Mouse (Mus musculus) liver, embryonic 13.5 days (tissue): Measurements from ENCODE around the gene Creb3l4. TPM values are rescaled to one million over a fixed set of nuclear protein-coding genes. Genes with fewer than 3 reads are reported as not detected.
"Not testable (repeated sequence)": the region's sequence is repeated elsewhere in the genome, so short reads cannot be mapped to it uniquely, and the experiment has no call there.

Experiments
- ATAC-seq: fragments of 200-750 bp; cut with Nextera tagmentation; 2 replicates; pipeline ENCODE4 v1.8.0; 2017; ENCODE audit warnings: low read depth, mild to moderate bottlenecking, moderate number of reproducible peaks, moderate library complexity
- DNase-seq: peaks from one replicate; pipeline ENCODE4 v3.0.0; 2022
- H3K27ac ChIP-seq: fragments of 300-500 bp; sonication (generic); 2 replicates; pipeline ENCODE4 v1.5.1; 2015; ENCODE audit warnings: moderate library complexity, mild to moderate bottlenecking, inconsistent platforms
- H3K27me3 ChIP-seq: fragments of 300-500 bp; sonication (generic); 2 replicates; pipeline ENCODE4 v1.6.1; 2015; ENCODE audit warnings: mild to moderate bottlenecking, inconsistent platforms
- H3K36me3 ChIP-seq: fragments of 300-500 bp; sonication (generic); 2 replicates; pipeline ENCODE4 v1.6.1; 2015; ENCODE audit warnings: mild to moderate bottlenecking, inconsistent platforms
- H3K4me1 ChIP-seq: fragments of 300-500 bp; sonication (generic); replicated peaks from 2 replicates; pipeline ENCODE4 v1.6.1; 2015; ENCODE audit warnings: inconsistent platforms
- H3K4me2 ChIP-seq: fragments of 300-500 bp; sonication (generic); 2 replicates; pipeline ENCODE4 v1.6.1; 2015; ENCODE audit warnings: inconsistent platforms, mild to moderate bottlenecking, moderate library complexity
- H3K4me3 ChIP-seq: fragments of 300-500 bp; sonication (generic); replicated peaks from 2 replicates; pipeline ENCODE4 v1.5.1; 2015; ENCODE audit warnings: mild to moderate bottlenecking, inconsistent platforms
- H3K9ac ChIP-seq: fragments of 300-500 bp; sonication (generic); 2 replicates; pipeline ENCODE4 v1.6.1; 2015; ENCODE audit warnings: mild to moderate bottlenecking, inconsistent platforms
- H3K9me3 ChIP-seq: fragments of 300-500 bp; sonication (generic); replicated peaks from 2 replicates; pipeline ENCODE4 v1.6.1; 2016; ENCODE audit warnings: inconsistent platforms
- WGBS: fragments of 180-500 bp; shearing (Covaris S2); methylation state at CpG from one replicate; pipeline ENCODE4 v1.1.7; 2015; ENCODE audit not compliant: insufficient replicate concordance; 5-methylcytosine and 5-hydroxymethylcytosine counted together
- polyA plus RNA-seq: library from polyadenylated mRNA; unstranded; fragments of >200 nt; fragmentation: Nextera tagmentation; extraction: Ambion mirVana; gene quantifications from 2 replicates; pipeline ENCODE4 v1.2.1, GENCODE M21; 2015

Gene Creb3l4
- polyA plus RNA-seq, 1 experiment from 2014 or later = 0.41 TPM

DNA sequence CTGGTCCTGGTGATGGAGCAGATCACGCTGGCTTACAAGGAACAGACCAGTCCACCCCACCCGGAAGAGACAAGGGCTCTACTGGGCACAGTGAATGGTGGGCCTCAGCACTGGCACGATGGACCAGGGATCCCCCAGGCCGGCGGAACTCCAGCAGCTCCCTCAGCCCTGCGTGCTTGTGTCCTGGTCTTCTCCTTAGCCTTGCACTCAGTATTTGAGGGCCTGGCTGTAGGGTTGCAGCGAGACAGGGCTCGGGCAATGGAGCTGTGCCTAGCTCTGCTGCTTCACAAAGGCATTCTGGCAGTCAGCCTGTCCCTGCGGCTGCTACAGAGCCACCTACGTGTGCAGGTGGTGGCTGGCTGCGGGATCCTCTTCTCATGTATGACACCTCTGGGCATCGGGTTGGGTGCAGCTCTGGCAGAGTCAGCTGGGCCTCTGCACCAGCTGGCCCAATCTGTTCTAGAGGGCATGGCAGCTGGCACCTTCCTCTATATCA is 8.5 kb upstream of the Creb3l4 start:
- ATAC-seq, H3K4me3 ChIP-seq, H3K4me2 ChIP-seq, H3K9ac ChIP-seq, DNase-seq, H3K27ac ChIP-seq, H3K27me3 ChIP-seq, H3K9me3 ChIP-seq: not testable (repeated sequence)
- Histone ChIP-seq H3K4me1 (peaks cover 47% of the 10 kb centered on the region), H3K36me3 (peaks cover 17% of the 10 kb centered on the region)
- WGBS = 90% methylated on average over 10 of the region's 12 CpGs

DNA sequence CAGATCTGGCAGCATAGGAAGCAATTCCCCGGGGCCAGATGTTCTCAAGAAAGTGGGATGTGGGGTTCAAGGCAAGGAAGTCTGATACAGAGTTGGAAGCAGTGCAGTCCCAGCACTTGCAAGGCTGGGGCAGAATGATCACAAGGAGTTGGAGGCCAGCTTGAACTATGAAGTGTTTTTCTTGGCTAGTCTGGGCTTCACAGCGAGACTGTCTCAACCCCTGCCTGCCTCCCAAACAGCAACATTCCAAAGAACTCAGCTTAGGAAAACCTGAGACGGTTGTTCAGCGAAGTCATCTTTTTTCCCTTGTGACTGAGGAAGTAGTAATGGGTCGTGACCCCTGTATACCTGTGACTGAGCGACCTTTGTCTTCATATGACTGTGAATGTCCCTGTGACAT is 7.5 kb upstream of the Creb3l4 start:
- H3K4me3 ChIP-seq = no peak overlapping the region
- DNase-seq (no peak), ATAC-seq (no peak)
- H3K36me3 ChIP-seq = peaks cover 15% of the 10 kb centered on the region
- H3K27ac ChIP-seq = no peak overlapping the region
- peaks cover 39% of the 10 kb centered on the region for H3K4me1 ChIP-seq
- H3K9me3 ChIP-seq = no peaks in the 10 kb centered on the region
- no peak overlapping the region for H3K4me2 ChIP-seq
- no peak overlapping the region for H3K9ac ChIP-seq
- WGBS = 80% methylated on average over 6 of the region's 6 CpGs
- H3K27me3 ChIP-seq = no peaks in the 10 kb centered on the region

DNA sequence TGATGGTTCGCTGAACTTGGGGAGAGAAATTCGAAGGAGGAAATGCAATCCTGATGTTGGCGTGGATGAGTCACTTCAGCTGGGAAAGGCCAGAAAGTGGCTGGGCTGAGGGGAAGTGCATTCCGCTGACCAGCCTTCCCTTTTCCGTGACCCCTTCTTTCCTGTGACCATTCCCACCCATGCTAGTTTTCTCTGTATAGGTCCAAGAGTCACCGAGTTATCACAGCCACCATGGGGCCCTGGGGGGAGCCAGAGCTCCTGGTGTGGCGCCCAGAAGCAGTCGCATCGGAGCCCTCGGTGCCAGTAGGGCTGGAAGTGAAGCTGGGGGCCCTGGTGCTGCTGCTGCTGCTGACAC is 5.4 kb upstream of the Creb3l4 start:
- Histone ChIP-seq H3K36me3 (peaks cover 15% of the 10 kb centered on the region), H3K9ac (peak overlapping the region; percentile 85), H3K9me3 (no peaks in the 10 kb centered on the region), H3K4me2 (peak overlapping the region; percentile 97), H3K4me1 (peaks cover 33% of the 10 kb centered on the region), H3K4me3 (peak overlapping the region; percentile 78), H3K27ac (peak overlapping the region; percentile 85), H3K27me3 (no peaks in the 10 kb centered on the region)
- DNase-seq (peak; percentile 22), ATAC-seq (peak; percentile 28; the same call in 1 of the 2 replicates)
- WGBS = under 1% methylated on average over 10 of the region's 10 CpGs

DNA sequence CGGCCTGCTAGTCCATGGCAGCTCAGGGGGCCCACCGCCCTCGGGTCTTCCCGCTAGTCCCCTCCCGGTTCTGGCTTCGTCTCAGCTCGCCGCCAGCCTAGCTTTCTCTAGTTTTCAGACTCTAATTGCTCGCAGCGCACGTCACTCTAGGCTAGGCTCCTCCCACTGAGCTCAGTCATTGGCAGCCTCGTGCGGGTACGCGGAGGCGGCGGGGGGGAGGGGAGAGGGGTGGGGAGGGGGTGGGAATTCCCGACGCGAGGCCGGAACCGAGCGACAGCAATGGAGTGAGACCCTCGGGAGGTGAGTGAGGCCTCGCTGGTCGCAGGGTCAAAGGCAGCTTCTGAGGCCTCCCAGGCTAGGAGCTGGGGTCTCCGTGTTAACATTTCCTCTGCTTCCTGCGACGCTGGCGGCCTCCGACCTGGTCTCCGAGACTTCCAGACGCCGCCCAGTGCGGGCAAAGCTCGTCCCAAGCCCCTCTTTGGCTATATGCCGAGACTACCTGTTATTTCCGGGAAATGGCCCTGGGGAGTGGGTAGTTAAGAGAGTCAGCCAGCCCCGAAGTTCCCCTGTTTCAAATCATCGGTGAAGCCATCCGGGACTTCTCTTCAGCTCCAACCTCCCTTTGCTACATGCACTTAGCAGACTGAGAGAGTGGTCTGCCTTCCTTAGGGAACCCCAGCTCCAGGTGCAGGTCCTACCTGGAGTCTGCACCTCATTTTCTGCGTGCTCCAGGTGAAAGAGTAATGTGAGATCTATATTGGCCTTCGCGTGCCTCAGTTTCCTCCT is 4.8 kb upstream of the Creb3l4 start, which contains the start of gene Slc39a1:
Gene Slc39a1 (plus strand): TSS at position 213 of the 786 bp plus-strand sequence.
- WGBS = under 1% methylated on average over 44 of the region's 44 CpGs
- H3K36me3 ChIP-seq = peaks cover 15% of the 10 kb centered on the region
- H3K4me2 ChIP-seq = peak within 1 kb of the TSS; percentile 97
- H3K27ac ChIP-seq = peak within 1 kb of the TSS; percentile 85
- no peaks in the 10 kb centered on the region for H3K9me3 ChIP-seq
- peak; percentile 85 for DNase-seq
- peaks cover 38% of the 10 kb centered on the region for H3K4me1 ChIP-seq
- peak; percentile 92 for ATAC-seq
- H3K4me3 ChIP-seq = peak within 1 kb of the TSS; percentile 78
- peak within 1 kb of the TSS; percentile 85 for H3K9ac ChIP-seq
- H3K27me3 ChIP-seq = no peaks in the 10 kb centered on the region

DNA sequence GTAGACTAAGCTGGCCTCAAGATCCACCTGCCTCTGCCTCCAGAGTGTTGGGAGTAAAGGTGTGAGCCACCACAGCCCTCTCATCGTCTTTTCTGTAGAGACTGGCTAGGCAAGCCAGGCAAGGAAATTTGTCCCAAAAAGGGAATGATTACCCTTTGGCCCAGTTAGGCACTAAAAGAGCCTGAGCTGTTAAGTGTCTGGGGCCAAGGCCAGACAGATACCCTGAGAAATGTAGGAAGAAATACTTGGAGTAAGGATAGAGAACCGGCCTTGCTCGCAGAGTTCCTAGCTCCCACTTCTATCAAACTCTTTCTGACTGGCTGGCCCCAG is 4.3 kb upstream of the Creb3l4 start:
- no peak for ATAC-seq
- no peak for DNase-seq
- Histone ChIP-seq H3K4me2 (peak overlapping the region; percentile 97), H3K27ac (peak overlapping the region; percentile 71), H3K9ac (peak overlapping the region; percentile 85), H3K4me1 (peaks cover 44% of the 10 kb centered on the region), H3K9me3 (no peaks in the 10 kb centered on the region), H3K36me3 (peaks cover 15% of the 10 kb centered on the region), H3K4me3 (peak overlapping the region; percentile 78), H3K27me3 (no peaks in the 10 kb centered on the region)
- 6% methylated on average over 3 of the region's 3 CpGs for WGBS

DNA sequence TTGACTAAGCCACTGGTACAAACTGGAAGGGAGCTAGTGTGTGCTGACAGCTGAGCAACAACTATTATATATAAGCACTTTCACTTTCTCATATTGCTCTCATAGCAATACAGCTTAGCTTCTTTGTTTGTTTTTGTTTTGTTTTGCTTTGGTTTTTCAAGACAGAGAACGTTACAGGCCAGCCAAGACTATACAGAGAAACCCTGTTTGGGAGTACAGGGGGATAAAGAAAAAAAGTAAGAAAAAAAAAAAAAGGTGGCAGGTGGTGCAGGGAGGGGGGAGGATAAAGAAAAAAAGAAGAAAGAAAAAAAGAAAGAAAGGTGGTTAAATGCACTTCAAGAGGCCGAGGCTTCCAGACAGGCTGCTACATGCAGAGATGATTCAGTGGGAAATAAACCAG is 2.1 kb upstream of the Creb3l4 start:
- H3K36me3 ChIP-seq = peaks cover under 1% of the 10 kb centered on the region; the same call in 1 of the 2 replicates
- no peak overlapping the region for H3K4me3 ChIP-seq
- no peak overlapping the region for H3K9ac ChIP-seq
- peaks cover 48% of the 10 kb centered on the region for H3K4me1 ChIP-seq
- H3K9me3 ChIP-seq = no peaks in the 10 kb centered on the region
- DNase-seq (no peak), ATAC-seq (no peak)
- WGBS = 57% methylated on average over 2 of the region's 2 CpGs
- no peak overlapping the region for H3K4me2 ChIP-seq
- H3K27ac ChIP-seq = no peak overlapping the region
- H3K27me3 ChIP-seq = no peaks in the 10 kb centered on the region

DNA sequence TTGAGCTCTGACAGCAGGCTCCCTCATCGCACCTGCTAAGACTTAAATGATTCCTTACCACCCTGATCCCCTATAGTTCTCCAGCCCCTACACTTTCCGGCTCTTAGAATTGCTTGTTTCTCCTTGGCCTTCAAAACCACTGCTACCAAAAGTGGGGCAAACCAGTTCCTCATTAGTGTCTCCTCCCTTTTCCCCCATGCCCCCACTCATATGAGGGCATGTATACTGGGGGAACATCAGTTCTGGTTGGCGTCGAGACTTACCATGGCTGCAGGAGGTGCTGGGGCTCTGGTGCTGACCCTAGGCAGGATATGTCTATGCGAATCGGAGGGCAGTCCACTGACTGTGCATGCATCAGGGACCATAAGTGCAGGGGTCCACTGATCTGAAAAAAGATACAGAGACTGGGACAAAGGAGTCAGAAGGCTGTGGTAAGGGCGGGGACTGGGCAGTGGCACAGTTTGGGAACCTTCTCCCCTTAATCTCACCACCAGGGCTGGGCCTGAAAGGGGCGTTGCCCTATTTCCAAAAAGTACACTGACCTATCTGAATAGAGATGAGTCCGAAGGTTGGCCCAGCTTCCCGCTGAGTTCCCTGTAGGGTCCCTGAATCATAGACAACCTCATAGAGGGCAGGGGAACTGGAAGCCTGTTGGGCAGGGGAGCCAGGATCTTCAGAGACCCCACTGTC is 1.5 kb downstream of the Creb3l4 start:
- WGBS = 61% methylated on average over 10 of the region's 10 CpGs
- H3K9me3 ChIP-seq = no peaks in the 10 kb centered on the region
- DNase-seq = no peak

DNA sequence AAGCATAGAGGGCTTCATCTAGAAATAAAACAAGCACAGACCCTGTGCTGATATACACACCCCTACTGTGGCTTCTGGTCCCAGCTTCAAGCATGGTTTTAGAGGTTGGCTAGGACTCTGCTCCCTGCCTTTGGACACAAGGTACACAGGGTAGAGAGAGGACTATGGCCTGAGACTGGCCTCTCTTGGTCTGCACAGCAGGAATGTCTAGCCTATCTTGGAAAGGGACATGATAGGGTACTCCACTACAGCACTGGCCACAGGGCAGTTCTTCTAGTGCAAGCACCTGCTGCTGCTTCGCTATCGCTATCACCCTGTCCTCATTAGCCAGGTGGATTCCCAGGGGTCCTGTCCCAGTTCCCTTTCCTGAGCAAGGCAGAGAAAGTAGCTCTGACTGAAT is 2.1 kb downstream of the Creb3l4 start:
- Histone ChIP-seq H3K4me1 (peaks cover 29% of the 10 kb centered on the region), H3K36me3 (no peaks in the 10 kb centered on the region; the same call in 1 of the 2 replicates), H3K9ac (no peak overlapping the region), H3K27me3 (no peaks in the 10 kb centered on the region), H3K4me3 (no peak overlapping the region), H3K4me2 (no peak overlapping the region), H3K9me3 (no peaks in the 10 kb centered on the region), H3K27ac (no peak overlapping the region)
- ATAC-seq (peak; percentile 59), DNase-seq (no peak)
- 94% methylated on average over 2 of the region's 2 CpGs for WGBS

More for the DNA sequence above, 1.5 kb downstream of the Creb3l4 start:
- Histone ChIP-seq H3K4me3 (no peak overlapping the region), H3K27me3 (no peaks in the 10 kb centered on the region), H3K9ac (no peak overlapping the region), H3K36me3 (no peaks in the 10 kb centered on the region), H3K4me2 (no peak overlapping the region), H3K27ac (no peak overlapping the region), H3K4me1 (peaks cover 29% of the 10 kb centered on the region)
- peak; percentile 8; the same call in 1 of the 2 replicates for ATAC-seq

DNA sequence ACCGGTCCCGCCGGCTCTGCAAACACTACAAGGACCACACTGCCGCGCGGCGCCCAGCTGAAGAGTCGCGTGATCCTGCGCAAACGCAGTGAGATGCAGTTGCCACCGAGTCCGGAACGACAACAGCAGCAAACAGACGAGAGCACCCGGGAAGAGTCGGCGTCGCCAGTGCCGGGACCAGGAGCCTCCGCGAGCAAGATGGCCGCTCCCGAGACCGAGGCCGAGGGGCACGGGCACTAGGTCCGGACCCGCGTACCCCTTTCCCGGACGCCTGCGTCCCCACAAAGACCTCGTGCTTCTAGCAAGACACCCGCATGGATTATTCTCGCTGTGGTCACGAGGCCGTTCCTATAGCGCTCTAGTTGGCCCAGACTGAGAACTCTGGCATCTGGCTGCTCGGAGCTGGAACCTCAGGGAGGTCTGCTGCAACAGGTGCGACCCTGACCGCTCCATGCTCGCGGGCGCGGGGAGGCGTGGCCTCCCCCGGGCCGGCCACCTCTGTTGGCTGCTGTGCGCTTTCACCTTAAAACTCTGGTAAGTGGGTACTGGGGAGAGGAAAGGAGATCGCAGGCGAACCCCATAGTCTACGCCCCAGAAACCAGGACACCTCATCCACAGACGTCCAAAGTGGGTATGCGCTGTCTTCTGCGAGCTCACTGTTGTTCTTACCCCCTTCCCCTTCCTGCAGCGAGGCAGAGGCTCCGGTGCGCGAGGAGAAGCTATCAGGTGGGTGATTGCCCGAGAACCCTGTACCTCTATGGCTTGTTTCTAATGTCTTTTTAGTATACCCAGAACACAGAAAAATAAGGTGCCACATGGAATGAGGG is 11.6 kb downstream of the Creb3l4 start, which contains the start of gene Jtb:
Gene Jtb (plus strand): TSS at position 91 of the 827 bp plus-strand sequence.
- Histone ChIP-seq H3K9ac (peak within 1 kb of the TSS; percentile 83), H3K9me3 (no peaks in the 10 kb centered on the region), H3K27ac (peak within 1 kb of the TSS; percentile 82), H3K4me1 (peaks cover 22% of the 10 kb centered on the region), H3K4me3 (peak within 1 kb of the TSS; percentile 77), H3K27me3 (no peaks in the 10 kb centered on the region), H3K36me3 (peaks cover 29% of the 10 kb centered on the region), H3K4me2 (peak within 1 kb of the TSS; percentile 86)
- WGBS = under 1% methylated on average over 61 of the region's 61 CpGs
- peak; percentile 95 for ATAC-seq
- DNase-seq = peak; percentile 87

DNA sequence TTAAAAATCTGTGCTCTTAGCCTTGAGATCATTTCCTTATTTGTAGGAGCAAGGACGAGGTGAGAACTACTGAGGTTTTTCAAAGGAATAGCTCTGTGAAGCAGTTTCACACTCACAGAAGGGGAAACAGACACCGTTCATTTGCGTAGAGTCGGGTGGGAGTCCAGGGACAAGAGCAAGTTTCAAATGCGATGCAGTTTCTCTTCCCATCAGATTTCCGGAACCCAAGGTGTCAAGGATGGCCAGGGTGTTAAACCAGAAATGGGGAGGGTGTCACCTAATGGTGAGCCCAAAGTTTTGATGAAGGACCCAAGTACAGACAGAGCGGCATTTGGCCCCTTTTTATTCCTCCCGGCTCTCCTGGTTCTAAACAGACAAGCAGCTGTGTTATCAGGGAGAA is 12.2 kb downstream of the Creb3l4 start:
- peak overlapping the region; percentile 82; the same call in 1 of the 2 replicates for H3K27ac ChIP-seq
- peaks cover 29% of the 10 kb centered on the region for H3K36me3 ChIP-seq

DNA sequence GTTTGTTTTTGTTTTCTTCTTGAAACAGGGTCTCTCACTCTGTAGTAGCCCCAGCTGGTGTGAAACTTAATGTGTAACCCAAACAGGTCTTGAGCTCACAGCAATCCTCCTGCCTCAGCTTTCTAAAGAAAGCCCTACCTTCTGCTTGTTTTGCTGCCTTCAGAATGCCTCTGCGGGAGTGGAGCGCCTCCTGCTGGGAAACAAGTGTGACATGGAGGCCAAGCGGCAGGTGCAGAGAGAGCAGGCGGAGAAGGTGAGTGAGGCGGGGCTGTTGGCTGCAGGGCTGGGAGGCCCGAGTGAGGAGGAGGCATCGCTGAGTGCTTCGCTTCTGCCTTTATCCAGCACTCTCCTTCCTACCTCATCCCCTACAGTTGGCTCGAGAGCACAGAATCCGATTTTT is 19.0 kb downstream of the Creb3l4 start:
- no peaks in the 10 kb centered on the region; the same call in 1 of the 2 replicates for H3K36me3 ChIP-seq
- no peak for ATAC-seq
- H3K4me1 ChIP-seq = peaks cover 35% of the 10 kb centered on the region
- no peak overlapping the region for H3K4me3 ChIP-seq
- no peak overlapping the region for H3K9ac ChIP-seq
- H3K27ac ChIP-seq = no peak overlapping the region
- no peak for DNase-seq
- H3K27me3 ChIP-seq = no peaks in the 10 kb centered on the region
- H3K9me3 ChIP-seq = no peaks in the 10 kb centered on the region
- no peak overlapping the region for H3K4me2 ChIP-seq
- 73% methylated on average over 10 of the region's 10 CpGs for WGBS

More for the DNA sequence above, 12.2 kb downstream of the Creb3l4 start:
- Histone ChIP-seq H3K4me3 (peak overlapping the region; percentile 77), H3K9ac (peak overlapping the region; percentile 83), H3K4me1 (peaks cover 22% of the 10 kb centered on the region), H3K27me3 (no peaks in the 10 kb centered on the region), H3K4me2 (peak overlapping the region; percentile 86), H3K9me3 (no peaks in the 10 kb centered on the region)
- DNase-seq = no peak
- 10% methylated on average over 8 of the region's 8 CpGs for WGBS
- ATAC-seq = no peak
